Mouse (Mus musculus) adrenal gland, adult 2 months (tissue): Measurements from ENCODE around the gene Pdk2. TPM values are rescaled to one million over a fixed set of nuclear protein-coding genes. Genes with fewer than 3 reads are reported as not detected.

Experiments
- DNase-seq: peaks from one replicate; pipeline ENCODE4 v3.0.0; 2021
- long read RNA-seq: library from polyadenylated mRNA; stranded (forward); transcript quantifications from one replicate; pipeline ENCODE4 v2.0.0, GENCODE M21; 2021
- polyA plus RNA-seq: library from polyadenylated mRNA; depleted of rRNA; stranded (reverse); fragments of >200 nt; gene quantifications from 2 replicates; pipeline ENCODE4 v1.2.3, GENCODE M21; 2012; rRNA removed
- total RNA-seq, 2 experiments: library from RNA; stranded (reverse); gene quantifications; 2 replicates each; pipeline ENCODE4 v1.2.3; 2021

Gene Pdk2
- 100 to 1,000 TPM in 1 of 2 experiments, 10 to 100 TPM in 1; 92.9 to 112 TPM for total RNA-seq
- polyA plus RNA-seq: 114 and 118 TPM in 2 replicates
- long read RNA-seq, transcript Pdk2-201 (11 exons, 2,246 nt): major isoform, 108 of 124 reads
- long read RNA-seq, partial matches to known transcripts: 8 of 124 reads
- long read RNA-seq, other reads (novel, unspliced or antisense): 8 of 124 reads

DNA sequence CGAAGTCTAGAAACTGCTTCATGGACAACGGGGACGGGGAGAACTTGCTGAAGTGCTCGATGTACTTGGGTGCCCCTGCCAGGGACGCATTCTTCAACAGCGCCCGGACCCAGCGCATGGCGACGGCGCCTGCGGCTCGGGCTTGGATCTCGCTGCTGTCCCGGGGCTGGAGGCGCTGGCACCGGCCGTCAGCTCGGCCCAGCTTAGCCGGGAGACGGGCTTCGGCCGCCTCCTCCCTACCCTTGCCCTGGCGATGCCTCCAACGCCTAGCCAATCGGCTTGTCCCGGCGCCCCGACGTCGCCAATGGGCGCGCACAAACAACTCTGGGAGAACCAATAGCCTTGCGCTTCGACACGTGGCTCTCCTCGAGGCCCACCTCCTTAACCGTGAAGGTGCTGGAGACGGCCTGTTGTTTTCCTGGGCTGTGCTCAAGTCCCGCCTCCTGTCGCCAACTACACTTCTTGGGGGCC is at the start of gene Pdk2:
Gene Pdk2 (minus strand): TSS at position 216 of the 471 bp plus-strand sequence.
- peak; percentile 98 for DNase-seq

DNA sequence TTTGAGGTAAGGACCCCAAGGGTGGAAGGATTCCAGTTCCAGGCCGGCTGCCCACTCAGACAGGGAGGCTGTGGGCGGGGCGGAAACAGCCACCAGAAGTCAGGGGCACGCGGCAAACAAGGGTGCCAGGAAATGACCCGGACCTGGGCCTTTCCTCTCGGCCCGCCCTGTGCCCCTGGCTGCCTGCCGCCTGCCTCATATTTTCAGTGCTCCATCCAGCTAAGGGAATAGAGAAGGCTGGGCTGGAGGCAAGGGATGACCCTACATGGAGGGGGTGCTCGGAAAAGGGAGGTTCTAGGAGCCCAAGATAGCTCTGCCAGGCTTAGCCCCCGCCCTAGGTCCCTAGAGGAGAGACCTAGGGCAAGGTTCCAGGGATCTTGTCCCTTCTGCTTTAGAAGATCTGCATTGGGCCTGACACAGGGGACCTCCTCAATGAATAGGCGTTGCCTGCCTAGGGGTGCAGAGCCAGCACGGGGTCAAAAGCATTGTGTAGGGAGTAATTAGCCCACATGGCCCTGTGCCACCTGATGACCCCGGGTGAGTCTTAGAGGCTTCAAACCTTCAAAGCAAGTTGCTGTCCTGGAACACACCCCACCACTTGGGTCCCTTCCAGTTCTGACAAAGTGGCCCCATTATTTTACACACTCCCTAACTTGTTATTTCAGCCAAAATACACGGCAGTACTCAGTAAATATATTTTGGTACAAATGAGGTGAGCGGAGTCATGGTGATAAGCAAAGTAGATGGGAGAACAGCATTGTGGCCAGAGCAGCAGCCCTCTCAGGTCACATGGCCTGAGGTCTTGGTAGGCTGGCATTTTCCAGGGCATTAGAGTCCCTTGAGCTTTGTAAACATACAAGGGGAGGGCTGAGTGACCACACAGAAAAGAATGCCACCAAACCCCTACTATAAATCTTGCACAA is 48.0 kb upstream of the Pdk2 start:
- peak; percentile 77 for DNase-seq

DNA sequence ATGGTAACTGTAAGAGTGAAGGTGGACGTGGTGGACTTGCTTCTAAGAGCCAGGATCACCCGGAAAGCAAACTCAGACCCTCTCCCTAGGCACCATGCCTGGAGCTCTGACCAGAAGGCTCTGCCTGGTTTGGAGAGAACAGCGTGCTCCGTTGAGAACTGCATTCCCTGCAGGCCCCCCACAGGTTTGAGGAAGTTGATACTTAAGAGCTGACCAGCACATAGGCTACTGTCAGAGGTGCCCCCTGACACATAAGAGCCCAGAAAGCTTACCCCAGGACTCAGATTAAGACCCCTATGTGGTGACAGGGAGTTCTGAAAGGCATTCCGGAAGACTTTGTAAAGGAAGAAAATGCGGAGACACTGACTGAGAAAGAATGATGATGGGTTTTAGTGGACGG is 47.1 kb upstream of the Pdk2 start:
- no peak for DNase-seq

DNA sequence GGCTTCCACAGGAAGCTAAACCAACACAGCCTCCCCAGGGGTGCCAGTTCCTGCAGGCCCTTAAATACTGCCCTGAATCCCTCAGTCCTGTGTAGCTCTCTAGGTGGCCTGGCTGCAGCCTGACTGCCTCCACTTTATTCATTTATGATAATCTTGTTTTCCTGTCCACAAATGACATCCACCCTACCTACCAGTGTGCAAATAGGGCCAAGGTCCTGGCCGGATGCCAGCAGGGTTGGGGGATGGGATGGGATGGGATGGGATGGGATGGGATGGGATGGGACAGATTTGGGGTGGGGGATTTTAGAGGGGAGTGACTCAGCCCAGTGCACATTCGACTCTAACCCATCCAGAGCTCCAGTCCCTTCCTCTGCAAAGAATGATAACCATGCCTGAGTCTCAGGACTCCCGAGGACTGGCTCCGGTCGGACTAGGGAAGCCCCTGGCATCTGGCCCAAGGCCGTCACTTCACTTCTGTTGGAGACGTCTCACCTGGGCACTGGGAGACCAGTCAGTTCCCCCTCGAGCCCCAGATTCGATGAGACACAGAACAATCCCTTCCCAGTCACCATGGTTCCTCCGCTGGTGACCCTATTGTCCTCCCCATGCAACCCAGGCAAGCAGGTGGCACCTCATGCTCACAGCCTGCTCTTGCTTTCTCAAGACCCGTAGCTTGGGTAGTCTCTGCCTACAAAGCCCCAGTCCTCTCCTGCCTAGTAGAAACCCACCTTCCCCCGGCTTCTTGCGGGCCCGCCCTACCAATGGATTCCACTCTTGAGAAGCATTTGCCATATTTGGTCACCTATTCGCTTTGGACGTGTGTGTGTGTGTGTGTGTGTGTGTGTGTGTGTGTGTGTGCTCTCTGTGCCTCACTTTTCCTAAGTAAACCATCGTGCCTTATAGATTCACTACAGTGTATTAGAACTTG is 46.4 kb upstream of the Pdk2 start:
- no peak for DNase-seq

DNA sequence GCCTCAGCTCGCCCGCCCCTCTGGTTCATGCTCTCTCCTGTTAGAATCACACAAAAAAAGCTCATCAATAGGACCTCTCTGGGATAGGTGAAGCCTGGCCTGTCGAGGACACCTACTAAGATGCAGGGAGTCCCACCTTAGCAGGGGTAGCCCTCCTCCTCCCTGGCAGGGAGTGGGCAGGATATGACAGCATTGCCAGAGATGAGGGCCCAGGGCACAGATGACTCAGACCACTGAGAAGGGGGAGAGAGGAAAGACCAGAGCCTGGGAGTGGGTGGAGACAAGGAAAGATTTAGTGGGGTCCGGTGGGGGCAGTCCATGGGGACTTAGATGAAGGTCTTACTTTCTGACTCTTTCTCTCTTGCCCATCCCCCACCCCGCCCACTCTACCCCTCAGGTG is 45.1 kb upstream of the Pdk2 start:
- peak; percentile 49 for DNase-seq

DNA sequence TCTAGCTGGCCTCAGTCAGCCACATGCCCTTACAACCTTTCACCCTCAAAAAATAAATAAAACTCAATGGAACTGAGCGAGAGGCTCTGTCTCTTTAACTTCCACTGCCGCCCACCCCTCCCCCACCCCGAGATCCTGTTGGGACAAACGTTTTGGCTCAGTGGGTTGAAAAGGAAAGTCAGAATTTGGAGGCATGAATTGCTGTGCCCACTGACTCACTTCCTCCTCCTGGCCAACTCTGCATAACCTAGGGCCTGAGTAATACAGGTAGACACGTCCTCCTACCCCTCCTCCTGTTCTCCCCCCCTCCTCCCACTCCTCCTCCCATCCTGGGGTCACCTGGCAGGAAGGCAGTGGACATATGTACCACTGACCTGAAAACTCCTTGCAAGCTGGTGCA is 44.6 kb upstream of the Pdk2 start:
- DNase-seq: no peak

DNA sequence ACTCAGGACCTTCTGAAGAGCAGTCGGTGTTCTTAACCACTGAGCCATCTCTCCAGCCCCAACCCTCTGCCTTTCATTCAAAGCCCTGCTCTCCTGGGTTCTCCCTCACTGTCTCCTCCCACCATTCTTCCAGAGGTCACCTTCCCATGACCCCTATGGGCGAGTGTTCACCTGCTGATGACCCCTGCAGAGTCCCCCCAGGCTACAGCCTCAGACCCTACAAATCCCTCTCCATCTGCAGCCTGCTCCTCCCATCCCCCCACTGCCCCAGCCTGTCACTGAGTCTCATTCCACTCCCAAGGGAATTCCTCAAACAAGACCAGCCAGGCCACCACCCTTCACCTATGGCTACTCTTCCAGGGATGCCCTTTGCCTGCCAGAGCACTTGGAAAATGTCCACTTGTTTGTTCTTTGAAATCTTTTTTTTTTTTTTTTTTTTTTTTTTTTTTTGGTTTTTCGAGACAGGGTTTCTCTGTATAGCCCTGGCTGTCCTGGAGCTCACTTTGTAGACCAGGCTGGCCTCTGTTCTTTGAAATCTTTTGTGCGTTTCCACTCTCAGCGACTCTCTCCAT is 43.7 kb upstream of the Pdk2 start:
- no peak for DNase-seq

DNA sequence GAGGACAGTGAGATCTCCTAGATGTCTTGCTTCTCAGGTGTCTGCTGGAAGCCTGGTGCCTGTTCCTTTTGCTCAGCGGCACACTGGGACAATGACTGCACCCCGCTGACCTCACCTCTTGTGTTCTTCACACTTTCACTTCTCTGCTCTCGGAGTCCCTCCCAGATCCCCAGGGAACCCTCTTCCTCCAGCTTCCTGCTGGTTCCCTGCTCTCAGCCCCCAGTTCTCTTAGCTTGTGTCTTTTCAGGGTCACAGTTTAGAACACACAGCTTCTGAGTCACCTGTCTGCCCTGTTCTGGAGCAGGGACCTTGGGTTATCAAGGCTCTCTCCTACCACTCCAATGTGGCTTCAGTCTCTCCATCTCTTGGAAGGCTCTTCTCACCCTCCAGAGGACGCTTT is 43.0 kb upstream of the Pdk2 start:
- peak; percentile 53 for DNase-seq

DNA sequence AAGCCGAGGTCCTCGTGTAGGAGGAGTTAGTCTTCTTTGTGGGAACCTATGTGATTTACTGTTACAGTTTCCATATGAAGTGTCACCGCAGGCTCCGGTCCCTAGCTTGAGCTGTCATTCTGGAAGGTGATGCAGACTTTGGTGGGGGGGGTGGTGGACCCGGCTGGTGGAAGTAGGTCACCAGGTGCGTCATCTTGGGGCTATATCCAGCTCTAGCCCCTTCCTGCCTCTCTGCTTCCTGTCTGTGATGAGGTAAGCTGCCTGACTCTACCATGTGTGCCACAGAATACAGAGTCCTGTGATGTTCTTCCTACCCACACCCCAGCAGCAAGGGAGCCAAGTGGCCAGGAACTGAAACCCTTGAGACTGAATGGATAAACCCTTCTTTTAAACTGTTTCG is 41.7 kb upstream of the Pdk2 start:
- DNase-seq: no peak

DNA sequence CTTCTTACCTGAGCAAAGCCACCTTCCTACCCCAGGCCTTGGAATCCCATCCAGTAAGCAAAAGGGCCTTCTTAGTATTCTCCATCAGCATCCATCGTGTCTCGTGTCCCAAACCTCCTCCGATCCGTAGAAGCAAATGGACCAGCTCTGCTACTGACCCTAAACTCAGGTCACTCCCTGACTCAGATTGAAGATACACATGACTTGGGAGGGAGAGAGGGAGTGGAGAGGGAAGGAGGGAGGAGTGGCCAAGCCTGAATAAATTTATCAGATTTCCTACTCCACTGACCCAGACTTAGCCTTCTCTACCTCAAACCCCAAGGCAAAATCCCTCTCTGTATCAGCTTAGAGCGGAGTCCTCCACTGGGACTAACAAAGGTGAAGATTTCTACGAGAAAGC is 39.6 kb upstream of the Pdk2 start:
- DNase-seq: no peak

DNA sequence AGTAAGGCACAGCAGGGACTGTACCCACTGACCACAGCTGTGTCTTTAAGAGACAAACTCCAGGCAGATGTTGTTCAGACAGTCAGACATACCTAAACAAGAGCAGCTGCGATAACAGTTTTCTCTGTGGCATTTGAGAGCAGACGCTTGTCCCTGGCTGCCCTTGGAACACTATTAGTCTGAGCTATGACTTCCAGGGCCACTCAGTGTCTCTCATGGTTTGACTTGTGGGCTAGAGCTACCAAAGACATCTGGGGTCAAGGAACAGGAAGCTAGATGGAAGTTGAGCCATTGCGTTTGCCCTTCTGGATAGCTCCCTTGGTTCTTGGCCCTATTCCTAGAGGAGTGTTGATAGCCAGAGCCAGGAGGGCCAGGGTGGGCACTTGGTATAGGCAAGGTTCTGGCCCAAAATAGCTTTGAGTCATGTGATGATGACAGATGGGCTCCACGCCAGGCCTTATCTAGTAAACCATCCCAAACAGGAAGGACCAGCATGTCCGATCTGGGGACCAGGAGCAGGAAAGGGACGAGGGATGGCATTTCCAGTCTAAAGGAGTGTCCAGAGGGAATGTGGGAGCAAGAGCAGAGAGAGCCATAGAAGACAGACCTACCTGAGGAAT is 38.2 kb upstream of the Pdk2 start:
- peak; percentile 78 for DNase-seq

DNA sequence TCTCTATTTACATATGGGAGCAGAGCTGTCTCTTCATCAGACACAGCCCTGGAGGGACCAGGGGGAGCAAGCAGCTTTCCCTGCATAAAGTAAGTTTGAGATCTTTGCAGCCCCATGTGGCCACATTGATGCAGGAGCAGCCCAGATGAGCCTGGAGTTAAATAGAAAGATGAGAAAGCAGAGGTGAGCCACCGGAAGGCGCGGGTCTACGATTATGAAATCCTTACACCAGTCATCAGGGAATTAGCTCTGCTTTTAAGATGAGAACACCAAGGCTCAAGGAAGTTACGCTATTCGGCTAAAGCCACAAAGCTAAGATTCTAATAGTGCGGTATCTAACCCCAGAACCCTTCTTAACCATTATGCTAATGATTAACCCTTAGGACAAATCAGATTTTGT is 36.8 kb upstream of the Pdk2 start:
- no peak for DNase-seq

DNA sequence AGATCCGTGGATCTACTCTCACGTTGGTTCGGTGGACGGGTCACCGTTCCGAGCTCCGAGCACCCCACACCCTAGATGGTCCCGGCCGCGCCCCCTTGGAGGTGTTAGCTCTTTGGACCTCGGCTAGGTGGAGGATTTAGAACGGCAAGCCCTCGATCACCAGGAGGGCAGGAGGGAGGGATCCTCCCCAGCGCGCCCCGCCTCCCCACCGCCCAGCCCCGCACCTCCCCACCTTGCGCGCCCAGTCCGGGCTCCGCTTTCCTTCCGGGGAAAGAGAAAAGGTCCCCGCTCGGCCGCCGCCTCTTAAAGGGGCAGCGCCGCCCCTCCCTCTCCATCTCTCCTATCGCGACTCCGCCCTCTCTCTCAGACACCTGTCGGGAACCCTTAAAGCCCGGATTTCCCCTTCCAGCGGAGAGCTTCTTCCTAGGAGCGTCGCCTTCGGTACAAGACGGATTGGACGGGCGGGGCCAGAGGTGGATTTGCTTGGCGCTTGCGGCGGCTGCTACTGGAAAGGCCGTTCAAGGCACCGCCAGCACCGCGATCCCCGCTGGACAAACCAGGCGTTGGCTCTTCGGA is 35.5 kb upstream of the Pdk2 start, which contains the start of gene Itga3:
Gene Itga3 (minus strand): TSS at position 266 of the 576 bp plus-strand sequence.
- DNase-seq: peak; percentile 90

DNA sequence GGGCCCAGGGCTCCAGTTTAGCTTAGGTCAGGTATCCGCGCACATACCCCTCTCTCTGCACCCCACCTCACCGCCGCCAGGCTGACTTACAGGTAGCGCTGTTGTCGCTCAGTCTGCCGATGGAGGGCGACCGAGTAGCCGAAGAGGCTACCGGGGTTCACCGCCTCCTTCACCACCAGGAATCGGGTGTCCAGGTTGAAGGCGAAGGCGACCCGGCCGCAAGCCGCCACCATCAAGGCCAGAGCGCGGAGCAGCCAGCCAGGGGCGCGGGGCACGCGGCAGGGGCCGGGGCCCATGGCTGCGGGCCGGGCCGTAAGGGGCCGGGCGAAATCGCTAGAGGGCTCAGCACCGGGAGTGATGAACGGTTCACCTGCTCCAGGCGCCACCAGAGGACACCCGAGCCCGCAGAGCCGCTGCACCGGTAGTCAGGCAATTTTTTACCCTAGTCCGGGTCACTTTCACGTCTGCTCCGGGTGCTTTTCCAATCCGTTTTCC is 34.9 kb upstream of the Pdk2 start:
- DNase-seq: peak; percentile 81

DNA sequence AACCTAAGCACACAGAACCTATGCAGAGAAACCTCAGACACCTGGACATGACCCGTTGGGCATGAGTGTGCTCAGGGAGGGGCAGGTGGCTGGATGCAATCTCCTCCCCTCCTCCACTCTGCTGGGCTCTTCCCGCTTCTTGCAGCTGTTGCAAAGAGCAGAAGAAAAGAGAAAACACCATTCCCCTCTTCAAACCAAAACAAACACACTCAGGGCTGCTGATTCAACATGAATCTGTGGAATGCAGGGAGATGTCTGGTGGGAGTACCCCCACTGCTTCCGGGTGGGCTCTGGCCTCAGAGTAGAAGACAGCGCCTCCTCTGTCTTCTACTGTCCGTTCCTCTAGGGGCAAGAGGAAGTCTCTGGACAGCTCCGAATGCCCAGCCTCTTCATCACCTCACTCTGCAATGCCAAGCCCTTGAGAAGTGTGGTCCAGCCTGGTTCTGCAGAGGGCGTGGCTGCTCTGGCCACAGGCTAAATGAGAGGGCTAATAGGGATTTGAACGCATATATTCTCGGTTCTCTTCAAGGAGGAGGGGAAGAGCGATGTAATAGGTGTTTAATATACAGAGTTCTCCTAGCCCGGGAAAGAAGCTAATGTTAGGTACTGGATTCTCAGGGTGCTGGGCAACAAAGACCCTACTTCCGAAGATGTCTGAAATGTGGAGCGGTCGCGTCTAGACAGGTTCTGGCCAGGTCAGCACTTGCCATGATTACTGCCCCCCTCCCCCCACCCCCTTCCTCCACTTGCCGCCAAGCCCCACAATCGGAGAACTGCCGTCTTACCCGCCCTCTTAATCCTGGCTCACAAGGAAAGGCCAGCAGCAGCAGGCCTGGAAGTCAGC is 34.3 kb upstream of the Pdk2 start:
- peak; percentile 43 for DNase-seq

DNA sequence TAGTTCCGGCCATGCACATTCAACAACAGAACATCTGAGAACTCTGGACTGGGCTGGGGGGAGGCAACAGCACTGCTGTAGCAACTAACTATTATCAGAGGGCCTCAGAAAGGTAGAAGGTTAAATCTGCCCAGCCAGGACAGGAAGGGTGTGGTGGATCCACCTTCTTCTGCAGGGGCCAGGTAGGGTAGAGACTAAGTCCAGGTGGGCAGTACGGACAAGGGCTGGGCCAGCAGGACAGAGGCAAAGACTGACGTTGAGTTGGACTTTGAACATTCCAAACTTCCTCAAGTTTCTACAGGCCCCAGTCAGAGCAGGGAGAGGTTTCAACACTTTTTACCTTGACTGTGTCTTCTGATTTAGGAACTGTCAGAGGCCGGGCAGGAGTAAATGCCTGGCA is 33.5 kb upstream of the Pdk2 start:
- DNase-seq: no peak

DNA sequence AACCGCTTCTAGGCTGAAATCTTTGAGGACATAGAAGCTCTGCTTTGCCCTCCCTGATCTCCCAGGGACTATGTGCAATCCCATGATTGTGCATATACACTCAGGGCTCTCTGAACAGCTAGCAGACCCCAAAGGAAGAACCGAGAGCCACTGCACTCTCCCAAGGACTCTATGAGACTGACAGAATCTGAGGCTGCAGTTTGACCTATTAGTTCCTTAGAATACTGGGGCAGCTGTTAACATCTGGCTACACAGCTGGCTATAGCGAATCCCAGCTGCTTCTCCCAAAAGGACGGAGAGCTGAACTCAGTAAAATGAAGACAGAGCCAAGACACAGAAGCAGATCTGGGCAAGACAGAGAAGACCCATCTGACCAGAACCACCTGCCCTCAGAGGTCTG is 32.7 kb upstream of the Pdk2 start:
- no peak for DNase-seq

DNA sequence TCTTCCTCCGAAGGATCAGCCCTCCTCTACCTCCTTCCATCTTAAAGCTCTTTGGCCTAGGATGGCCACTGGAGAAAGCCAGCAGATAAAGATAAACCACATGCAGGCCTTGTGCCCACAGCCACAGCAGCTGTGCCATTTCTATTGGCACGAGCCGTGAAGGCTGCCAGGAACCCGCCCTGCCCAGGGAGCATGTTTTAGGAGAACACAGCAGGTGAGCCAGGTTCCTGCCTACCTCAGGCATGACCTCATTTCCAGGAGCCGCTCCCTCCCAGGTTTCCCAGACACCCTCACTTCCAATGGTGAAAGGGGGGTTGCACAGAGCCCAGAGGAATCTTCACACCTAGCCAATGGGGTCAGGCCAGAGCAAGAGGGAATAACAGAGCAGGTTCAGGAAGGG is 31.6 kb upstream of the Pdk2 start:
- DNase-seq: no peak

DNA sequence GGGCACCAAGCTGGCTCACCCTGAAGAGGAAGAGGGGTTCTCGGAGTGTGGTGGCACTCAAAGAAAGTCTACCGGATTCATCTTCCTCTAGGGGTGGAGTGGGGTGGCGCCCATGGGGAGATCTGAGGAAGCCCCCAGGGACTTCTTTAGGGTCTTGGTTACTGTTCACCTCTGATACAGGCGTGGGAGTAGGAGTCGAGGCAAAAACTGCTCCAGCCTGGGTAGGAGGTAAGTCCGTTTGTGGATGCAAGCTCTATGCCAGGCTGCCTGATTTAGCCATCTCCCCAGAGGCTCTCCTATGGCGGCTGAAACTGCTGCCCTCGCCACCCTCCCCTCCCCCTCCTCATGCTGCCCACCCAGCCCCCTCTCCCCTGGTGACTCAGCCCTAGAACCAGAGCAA is 31.0 kb upstream of the Pdk2 start:
- no peak for DNase-seq

DNA sequence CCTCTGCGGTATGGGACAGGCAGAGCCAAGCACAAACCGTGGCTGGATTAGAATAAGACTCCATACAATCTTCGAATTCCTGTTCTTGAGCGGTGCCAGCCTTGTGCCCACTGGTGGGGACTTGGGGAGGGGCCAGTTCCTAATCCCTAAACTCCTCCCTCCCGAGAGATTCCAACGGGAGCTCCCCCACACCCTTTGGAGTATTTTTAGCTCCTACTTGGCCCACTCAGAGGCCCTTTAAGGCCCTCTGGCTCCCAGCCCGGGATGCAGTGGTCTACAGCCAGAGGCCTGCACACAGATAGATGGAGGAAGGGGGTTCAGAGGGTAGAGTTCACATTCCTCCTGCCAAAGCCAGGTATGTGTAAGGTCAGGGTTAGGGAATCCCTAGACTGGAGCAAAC is 30.1 kb upstream of the Pdk2 start:
- no peak for DNase-seq
